Mouse (Mus musculus) kidney, embryonic 15.5 days (tissue): ENCODE results near the gene Pusl1. TPM values are rescaled to one million over a fixed set of nuclear protein-coding genes. Genes with fewer than 3 reads are reported as not detected.
A peak's percentile ranks its signal among the peaks of the same experiment; 100 is the strongest.

ENCODE experiments used
- ATAC-seq: fragments of 200-750 bp; cut with Nextera tagmentation; replicated peaks from 2 replicates; pipeline ENCODE4 v1.8.0; 2017; ENCODE audit warnings: moderate TSS enrichment; ENCODE audit not compliant: low FRiP score
- H3K27ac ChIP-seq: fragments of 300-500 bp; sonication (generic); 2 replicates; pipeline ENCODE4 v1.5.1; 2015; ENCODE audit warnings: mild to moderate bottlenecking, inconsistent platforms
- H3K27me3 ChIP-seq: fragments of 300-500 bp; sonication (generic); 2 replicates; pipeline ENCODE4 v1.6.1; 2015; ENCODE audit warnings: inconsistent platforms
- H3K36me3 ChIP-seq: fragments of 300-500 bp; sonication (generic); 2 replicates; pipeline ENCODE4 v1.6.1; 2015; ENCODE audit warnings: inconsistent platforms
- H3K4me1 ChIP-seq: fragments of 300-500 bp; sonication (generic); 2 replicates; pipeline ENCODE4 v1.6.1; 2015; ENCODE audit warnings: inconsistent platforms
- H3K4me2 ChIP-seq: fragments of 300-500 bp; sonication (generic); 2 replicates; pipeline ENCODE4 v1.6.1; 2015; ENCODE audit warnings: moderate library complexity, mild to moderate bottlenecking, inconsistent platforms
- H3K4me3 ChIP-seq: fragments of 300-500 bp; sonication (generic); replicated peaks from 2 replicates; pipeline ENCODE4 v1.5.1; 2015; ENCODE audit warnings: mild to moderate bottlenecking, inconsistent platforms
- H3K9ac ChIP-seq: fragments of 300-500 bp; sonication (generic); 2 replicates; pipeline ENCODE4 v1.6.1; 2015; ENCODE audit warnings: mild to moderate bottlenecking, inconsistent platforms
- H3K9me3 ChIP-seq: fragments of 300-500 bp; sonication (generic); replicated peaks from 2 replicates; pipeline ENCODE4 v1.6.1; 2016; ENCODE audit warnings: inconsistent platforms
- WGBS: fragments of 180-500 bp; shearing (Covaris S2); methylation state at CpG from one replicate; pipeline ENCODE4 v1.1.7; 2015; ENCODE audit warnings: mixed read lengths; 5-methylcytosine and 5-hydroxymethylcytosine counted together
- polyA plus RNA-seq: library from polyadenylated mRNA; unstranded; fragments of >200 nt; fragmentation: Nextera tagmentation; extraction: Ambion mirVana; gene quantifications from 2 replicates; pipeline ENCODE4 v1.2.1, GENCODE M21; 2015

The Pusl1 gene
- polyA plus RNA-seq, result 47.7 and 52.1 TPM in 2 replicates

GRCm38 (mm10) chr4:155891551-155892001 is at the start of gene Pusl1, which contains the start of gene Acap3:
Pusl1 (minus strand) TSS chr4:155891781.
Acap3 (plus strand) TSS chr4:155891822.
- Histone ChIP-seq H3K27ac (peak within 1 kb of the TSS; percentile 99), H3K36me3 (peaks cover 42% of the 10 kb centered on the region), H3K4me3 (peak within 1 kb of the TSS; percentile 92), H3K4me2 (peak within 1 kb of the TSS; percentile 98), H3K9me3 (no peaks in the 10 kb centered on the region), H3K9ac (peak within 1 kb of the TSS; percentile 92), H3K4me1 (peaks cover 39% of the 10 kb centered on the region), H3K27me3 (no peaks in the 10 kb centered on the region)
- WGBS, result under 1% methylated on average over 52 of the region's 52 CpGs
- peak; percentile 90 for ATAC-seq

- Histone ChIP-seq H3K36me3 (no peaks in the 10 kb centered on the region), H3K9ac (no peak overlapping the region), H3K4me3 (no peak overlapping the region), H3K4me2 (no peak overlapping the region), H3K9me3 (no peaks in the 10 kb centered on the region), H3K4me1 (0 out of 2 replicates have a peak, but pooled peaks cover 2% of the 10 kb centered on the region), H3K27me3 (no peaks in the 10 kb centered on the region), H3K27ac (no peak overlapping the region)
- WGBS, result 57% methylated on average over 1 of the region's 1 CpGs
- ATAC-seq, result no peak
These were observed 40.5 kb upstream of the Pusl1 start for GRCm38 (mm10) chr4:155932031-155932430.

DNA sequence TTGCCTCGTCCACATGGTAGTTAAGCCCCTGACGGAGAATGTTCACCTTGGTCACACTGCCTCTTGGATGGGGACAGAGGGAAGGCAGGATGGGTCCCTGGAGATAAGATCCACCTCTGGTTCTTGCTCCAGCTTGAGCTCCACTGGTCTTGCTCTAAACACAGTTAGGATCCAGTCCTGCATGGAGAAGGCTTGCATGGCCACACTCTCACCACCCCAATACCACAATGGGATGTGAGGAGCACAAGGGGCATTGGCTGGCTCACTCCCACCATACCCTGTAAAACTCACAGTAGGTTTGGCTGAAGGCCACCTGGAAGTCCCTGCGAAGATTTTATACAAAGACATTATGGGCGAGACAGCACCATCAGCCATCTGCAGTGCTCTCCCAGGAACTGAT is 17.2 kb upstream of the Pusl1 start:
- Histone ChIP-seq H3K36me3 (peaks cover 23% of the 10 kb centered on the region), H3K9me3 (no peaks in the 10 kb centered on the region), H3K4me1 (no peaks in the 10 kb centered on the region), H3K9ac (no peak overlapping the region), H3K27ac (no peak overlapping the region), H3K4me2 (no peak overlapping the region), H3K27me3 (no peaks in the 10 kb centered on the region), H3K4me3 (no peak overlapping the region)
- WGBS, result 86% methylated on average over 4 of the region's 4 CpGs
- ATAC-seq, result no peak

GRCm38 (mm10) chr4:155908281-155908680 is 16.7 kb upstream of the Pusl1 start:
- Histone ChIP-seq H3K4me3 (no peak overlapping the region), H3K27me3 (no peaks in the 10 kb centered on the region), H3K4me1 (no peaks in the 10 kb centered on the region), H3K4me2 (no peak overlapping the region), H3K36me3 (peaks cover 28% of the 10 kb centered on the region), H3K27ac (no peak overlapping the region), H3K9me3 (no peaks in the 10 kb centered on the region), H3K9ac (no peak overlapping the region)
- 83% methylated on average over 7 of the region's 7 CpGs for WGBS
- ATAC-seq, result no peak

DNA sequence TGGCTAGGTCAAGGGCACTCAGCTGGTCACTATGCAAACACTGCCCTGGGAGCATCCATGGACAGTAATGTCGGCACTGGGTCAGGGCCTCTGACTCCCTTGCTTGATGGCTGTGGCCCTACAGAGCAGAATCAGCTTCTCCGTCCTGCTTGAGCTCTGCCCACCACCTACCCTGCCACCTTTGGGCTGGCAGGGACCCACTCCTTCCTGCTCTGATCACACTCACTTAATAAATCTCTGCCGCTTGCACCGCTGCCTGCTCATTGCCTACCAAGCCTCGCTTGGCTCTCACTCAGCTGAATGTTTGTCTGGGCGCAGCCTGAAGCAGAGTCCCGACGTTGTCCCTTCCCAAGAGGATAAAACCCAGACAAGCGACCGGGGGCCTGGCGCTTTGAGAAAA is 15.4 kb upstream of the Pusl1 start:
- H3K4me3 ChIP-seq, result no peak overlapping the region
- no peaks in the 10 kb centered on the region for H3K9me3 ChIP-seq
- H3K4me2 ChIP-seq, result no peak overlapping the region
- 67% methylated on average over 11 of the region's 11 CpGs for WGBS
- no peak for ATAC-seq
- no peaks in the 10 kb centered on the region for H3K27me3 ChIP-seq
- peaks cover 41% of the 10 kb centered on the region for H3K36me3 ChIP-seq
- no peak overlapping the region for H3K9ac ChIP-seq
- H3K27ac ChIP-seq, result no peak overlapping the region
- H3K4me1 ChIP-seq, result no peaks in the 10 kb centered on the region

GRCm38 (mm10) chr4:155906125-155906524 is 14.5 kb upstream of the Pusl1 start:
- Histone ChIP-seq H3K27me3 (no peaks in the 10 kb centered on the region), H3K9me3 (no peaks in the 10 kb centered on the region), H3K4me2 (no peak overlapping the region), H3K4me1 (no peaks in the 10 kb centered on the region), H3K27ac (no peak overlapping the region), H3K36me3 (peaks cover 50% of the 10 kb centered on the region), H3K4me3 (no peak overlapping the region), H3K9ac (no peak overlapping the region)
- 82% methylated on average over 9 of the region's 9 CpGs for WGBS
- ATAC-seq, result no peak

GRCm38 (mm10) chr4:155905634-155906033 is 14.1 kb upstream of the Pusl1 start:
- Histone ChIP-seq H3K4me2 (no peak overlapping the region), H3K4me3 (no peak overlapping the region), H3K36me3 (peaks cover 54% of the 10 kb centered on the region), H3K27ac (no peak overlapping the region), H3K4me1 (no peaks in the 10 kb centered on the region), H3K9ac (no peak overlapping the region), H3K9me3 (no peaks in the 10 kb centered on the region), H3K27me3 (no peaks in the 10 kb centered on the region)
- ATAC-seq, result no peak
- 87% methylated on average over 13 of the region's 13 CpGs for WGBS

DNA sequence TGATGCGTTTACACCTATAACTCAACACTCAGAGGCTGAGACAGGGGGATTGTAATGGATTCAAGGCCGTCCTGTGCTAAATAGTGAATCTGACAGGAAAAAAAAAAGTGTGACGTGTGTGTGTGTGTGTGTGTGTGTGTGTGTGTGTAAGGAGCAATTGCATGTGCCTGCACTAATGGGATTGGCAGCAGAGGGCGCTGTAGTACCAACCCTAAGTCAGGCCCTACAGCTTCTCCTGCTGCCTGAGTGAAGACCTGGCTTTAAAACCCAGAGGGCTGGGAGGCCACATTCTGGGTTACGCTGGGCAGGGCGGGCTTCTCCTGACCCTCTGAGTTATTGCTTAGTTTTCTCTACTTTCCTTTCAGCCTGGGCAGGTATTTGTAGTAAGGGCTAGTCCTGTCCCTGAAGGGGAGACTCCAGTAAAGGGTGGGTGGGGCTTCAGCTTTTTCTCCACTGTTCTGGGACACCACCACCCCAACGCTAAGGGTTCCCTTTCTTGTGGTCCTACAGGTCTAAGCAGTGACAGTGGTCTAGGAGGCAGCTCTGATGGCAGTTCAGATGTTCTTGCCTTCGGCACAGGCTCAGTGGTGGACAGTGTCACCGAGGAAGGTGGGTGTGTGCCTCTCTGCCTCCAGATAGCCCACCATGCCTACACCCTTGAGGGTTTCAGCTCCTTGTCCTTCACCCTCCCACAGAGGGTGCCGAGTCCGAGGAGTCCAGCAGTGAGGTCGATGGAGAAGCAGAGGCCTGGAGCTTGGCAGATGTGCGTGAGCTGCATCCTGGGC is 12.9 kb upstream of the Pusl1 start:
- H3K4me2 ChIP-seq, result no peak overlapping the region
- no peak; the same call in 1 of the 2 replicates for ATAC-seq
- H3K27ac ChIP-seq, result no peak overlapping the region
- no peaks in the 10 kb centered on the region for H3K27me3 ChIP-seq
- 94% methylated on average over 13 of the region's 13 CpGs for WGBS
- H3K4me1 ChIP-seq, result no peaks in the 10 kb centered on the region
- no peak overlapping the region for H3K9ac ChIP-seq
- H3K9me3 ChIP-seq, result no peaks in the 10 kb centered on the region
- H3K4me3 ChIP-seq, result no peak overlapping the region
- peaks cover 66% of the 10 kb centered on the region for H3K36me3 ChIP-seq

GRCm38 (mm10) chr4:155903246-155903645 is 11.7 kb upstream of the Pusl1 start:
- Histone ChIP-seq H3K27me3 (no peaks in the 10 kb centered on the region), H3K4me3 (no peak overlapping the region), H3K4me2 (no peak overlapping the region), H3K9me3 (no peaks in the 10 kb centered on the region), H3K36me3 (peaks cover 78% of the 10 kb centered on the region), H3K4me1 (no peaks in the 10 kb centered on the region), H3K27ac (no peak overlapping the region), H3K9ac (no peak overlapping the region)
- WGBS, result 96% methylated on average over 13 of the region's 13 CpGs
- ATAC-seq, result no peak

GRCm38 (mm10) chr4:155901205-155901604 is 9.6 kb upstream of the Pusl1 start:
- no peak for ATAC-seq

DNA sequence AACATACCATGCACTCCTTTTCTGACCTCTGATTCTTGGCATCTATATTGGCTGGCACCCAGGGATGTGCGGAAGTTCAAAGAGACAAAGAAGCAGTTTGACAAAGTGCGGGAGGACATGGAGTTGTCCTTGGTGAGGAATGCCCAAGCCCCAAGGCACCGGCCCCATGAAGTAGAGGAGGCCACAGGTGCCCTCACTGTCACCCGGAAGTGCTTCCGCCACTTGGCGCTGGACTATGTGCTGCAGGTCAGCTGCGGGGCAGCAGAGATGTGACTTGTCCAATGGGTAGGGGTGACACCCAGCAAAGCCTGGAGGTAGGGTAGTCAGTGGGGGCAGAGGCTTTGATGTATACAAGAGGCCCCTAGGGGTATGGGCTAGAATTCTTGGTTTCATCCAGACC is 7.8 kb upstream of the Pusl1 start:
- no peak overlapping the region for H3K9ac ChIP-seq
- no peak overlapping the region for H3K27ac ChIP-seq
- peaks cover 79% of the 10 kb centered on the region for H3K36me3 ChIP-seq
- H3K4me3 ChIP-seq, result no peak overlapping the region
- peaks cover 11% of the 10 kb centered on the region for H3K4me1 ChIP-seq
- ATAC-seq, result no peak
- WGBS, result 94% methylated on average over 7 of the region's 7 CpGs
- H3K4me2 ChIP-seq, result no peak overlapping the region
- no peaks in the 10 kb centered on the region for H3K27me3 ChIP-seq
- H3K9me3 ChIP-seq, result no peaks in the 10 kb centered on the region

More at GRCm38 (mm10) chr4:155901205-155901604, 9.6 kb upstream of the Pusl1 start:
- Histone ChIP-seq H3K9me3 (no peaks in the 10 kb centered on the region), H3K36me3 (peaks cover 93% of the 10 kb centered on the region), H3K4me2 (no peak overlapping the region), H3K27me3 (no peaks in the 10 kb centered on the region), H3K9ac (no peak overlapping the region), H3K27ac (no peak overlapping the region), H3K4me1 (no peaks in the 10 kb centered on the region), H3K4me3 (no peak overlapping the region)
- 60% methylated on average over 3 of the region's 3 CpGs for WGBS

GRCm38 (mm10) chr4:155898318-155898717 is 6.7 kb upstream of the Pusl1 start:
- H3K36me3 ChIP-seq, result peaks cover 68% of the 10 kb centered on the region
- ATAC-seq, result no peak

More at GRCm38 (mm10) chr4:155898318-155898717, 6.7 kb upstream of the Pusl1 start:
- Histone ChIP-seq H3K4me1 (peaks cover 21% of the 10 kb centered on the region), H3K27ac (no peak overlapping the region), H3K4me2 (no peak overlapping the region), H3K4me3 (no peak overlapping the region), H3K9ac (no peak overlapping the region), H3K27me3 (no peaks in the 10 kb centered on the region), H3K9me3 (no peaks in the 10 kb centered on the region)
- 98% methylated on average over 2 of the region's 2 CpGs for WGBS
